Mouse (Mus musculus): ENCODE measurements around the gene Avil.
A peak's percentile ranks its signal among the peaks of the same experiment; 100 is the strongest.

Gene Avil

GRCm38 (mm10) chr10:126983193-126983725 lies 17.2 kb upstream of the Avil start:
- DNase-seq, result no peak

GRCm38 (mm10) chr10:126984189-126985004 lies 16.1 kb upstream of the Avil start:
- DNase-seq, result no peak

GRCm38 (mm10) chr10:126985127-126985526 lies 15.4 kb upstream of the Avil start:
- DNase-seq, result no peak

- DNase-seq, result no peak
Measured at GRCm38 (mm10) chr10:126985579-126985978, 14.9 kb upstream of the Avil start.

GRCm38 (mm10) chr10:126986541-126986961 lies 14.0 kb upstream of the Avil start:
- no peak for DNase-seq

- no peak for DNase-seq
Measured at GRCm38 (mm10) chr10:126987183-126988118, 13.1 kb upstream of the Avil start.

- DNase-seq, result no peak
Measured at GRCm38 (mm10) chr10:126988513-126989165, 11.9 kb upstream of the Avil start.

GRCm38 (mm10) chr10:126990313-126991056 lies 10.0 kb upstream of the Avil start:
- DNase-seq, result peak; percentile 68 to 84

- no peak for DNase-seq
Measured at GRCm38 (mm10) chr10:126991676-126992075, 8.8 kb upstream of the Avil start.

- DNase-seq, result peak in 1 of 2 experiments; percentile 24
Measured at GRCm38 (mm10) chr10:126993621-126994020, 6.9 kb upstream of the Avil start.

GRCm38 (mm10) chr10:126997340-126998113 lies 3.0 kb upstream of the Avil start:
- no peak for DNase-seq

GRCm38 (mm10) chr10:127001297-127001696 lies 788 bp downstream of the Avil start:
- no peak for DNase-seq

- DNase-seq, result no peak
Measured at GRCm38 (mm10) chr10:127002056-127002455, 1.5 kb downstream of the Avil start.

- no peak for DNase-seq
Measured at GRCm38 (mm10) chr10:127002765-127003164, 2.3 kb downstream of the Avil start.

- DNase-seq, result no peak
Measured at GRCm38 (mm10) chr10:127003334-127003733, 2.8 kb downstream of the Avil start.

GRCm38 (mm10) chr10:127003806-127004205 lies 3.3 kb downstream of the Avil start:
- DNase-seq, result no peak

- no peak for DNase-seq
Measured at GRCm38 (mm10) chr10:127016488-127016887, 16.0 kb downstream of the Avil start.

GRCm38 (mm10) chr10:127017071-127017470 lies 16.6 kb downstream of the Avil start:
- no peak for DNase-seq

- no peak for DNase-seq
Measured at GRCm38 (mm10) chr10:127018422-127018821, 17.9 kb downstream of the Avil start.

GRCm38 (mm10) chr10:127030336-127031296 lies 30.1 kb downstream of the Avil start, which contains the start of gene Tsfm:
Gene Tsfm, minus strand, starts transcription at chr10:127030840.
- DNase-seq, result peak; percentile 83 to 94

All from spleen, adult 18-20 months (tissue).